Mouse (Mus musculus): ENCODE measurements at regions not wholly inside any gene's neighbourhood (a gene's known extent, or its start where the extent isn't known, plus 50 kb on each side); places are given as distances from the start of the nearest gene placed in this dataset.
"Not testable (repeated sequence)": the region's sequence is repeated elsewhere in the genome, so short reads cannot be mapped to it uniquely, and the experiment has no call there.

DNA sequence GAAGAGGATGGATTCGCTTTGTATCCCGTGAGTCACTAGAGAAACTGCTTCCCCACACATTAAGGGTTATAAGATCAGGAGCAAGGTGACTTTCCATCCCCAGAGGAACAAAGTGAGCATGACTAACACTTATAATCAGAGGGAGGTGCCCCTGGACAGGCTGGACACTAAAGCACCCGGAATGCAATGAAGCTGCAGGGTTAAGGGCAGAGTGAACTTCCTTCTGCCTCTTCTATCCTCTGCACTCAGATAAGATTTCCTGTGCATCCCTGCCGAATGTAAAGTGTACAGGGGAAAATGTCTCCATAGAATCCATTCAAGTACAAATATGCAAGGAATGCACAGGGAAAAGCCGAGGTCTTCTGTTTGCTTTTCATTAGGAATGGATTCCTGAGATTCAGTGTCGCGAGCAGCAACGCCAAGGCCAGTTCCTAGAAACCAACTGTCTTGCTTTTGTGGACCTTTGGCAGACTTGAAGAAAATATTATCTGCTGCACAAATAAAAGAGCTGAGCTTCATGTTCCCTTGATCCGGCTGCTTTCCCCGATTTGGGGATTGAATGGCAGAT lies 58.5 kb upstream of the Fbxl7 start:
- DNase-seq (ENCODE audit: low read depth, low spot score): no peak

GRCm38 (mm10) chr15:26958980-26959379 lies 63.6 kb upstream of the Fbxl7 start:
- no peak for DNase-seq (ENCODE audit: low read depth, low spot score)

DNA sequence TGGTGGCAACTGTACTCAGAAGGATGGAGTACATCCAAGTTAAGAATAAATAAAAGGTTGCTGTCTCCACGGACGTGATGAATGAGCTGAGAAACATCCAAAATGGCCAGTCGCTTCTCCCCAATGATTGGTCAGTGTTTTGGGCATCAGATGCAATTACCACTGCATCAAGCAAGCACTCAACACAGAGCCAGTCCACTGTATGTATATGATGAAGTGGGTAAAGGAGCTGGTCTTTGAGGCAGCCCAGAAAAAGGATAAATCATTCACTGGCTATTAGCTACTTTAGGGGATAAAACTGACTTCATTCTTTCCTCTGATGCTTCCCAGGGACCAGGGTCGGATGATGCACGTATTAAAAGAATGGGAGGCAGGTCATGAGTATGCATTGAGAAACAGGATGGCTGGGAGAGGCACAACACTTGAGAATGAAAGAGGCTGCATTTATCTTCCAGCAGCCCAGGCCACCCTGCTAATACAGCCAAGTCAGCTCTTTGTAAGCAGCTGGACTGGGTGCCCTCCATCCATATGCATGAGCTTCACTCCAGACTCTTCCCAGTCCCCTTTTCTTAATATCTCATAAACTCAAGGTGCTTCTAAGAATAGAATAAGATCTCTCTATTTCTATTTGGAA lies 73.1 kb upstream of the Fbxl7 start:
- no peak for DNase-seq (ENCODE audit: low read depth, low spot score)

- no peak for DNase-seq (ENCODE audit: low read depth, low spot score)
These were observed 75.4 kb upstream of the Fbxl7 start for GRCm38 (mm10) chr15:26970770-26971169.

GRCm38 (mm10) chr15:26993054-26993453 lies 97.7 kb upstream of the Fbxl7 start:
- no peak for DNase-seq (ENCODE audit: low read depth, low spot score)

GRCm38 (mm10) chr15:27009069-27009468 lies 113.7 kb upstream of the Fbxl7 start:
- no peak for DNase-seq (ENCODE audit: low read depth, low spot score)

- no peak for DNase-seq (ENCODE audit: low read depth, low spot score)
These were observed 118.7 kb upstream of the Fbxl7 start for GRCm38 (mm10) chr15:27013906-27014658.

GRCm38 (mm10) chr15:27014659-27014974 lies 119.2 kb upstream of the Fbxl7 start:
- no peak for DNase-seq (ENCODE audit: low read depth, low spot score)

- no peak for DNase-seq (ENCODE audit: low read depth, low spot score)
These were observed 125.1 kb upstream of the Fbxl7 start for GRCm38 (mm10) chr15:27020471-27020870.

- DNase-seq (ENCODE audit: low read depth, low spot score): peak; percentile 52
These were observed 137.9 kb upstream of the Fbxl7 start for GRCm38 (mm10) chr15:27033261-27033660.

- DNase-seq (ENCODE audit: low read depth, low spot score): no peak
These were observed 148.4 kb upstream of the Fbxl7 start for GRCm38 (mm10) chr15:27043788-27044187.

GRCm38 (mm10) chr15:27050673-27051072 lies 155.3 kb upstream of the Fbxl7 start:
- DNase-seq (ENCODE audit: low read depth, low spot score): no peak

- no peak for DNase-seq (ENCODE audit: low read depth, low spot score)
These were observed 168.1 kb upstream of the Fbxl7 start for GRCm38 (mm10) chr15:27063456-27063855.

- no peak for DNase-seq (ENCODE audit: low read depth, low spot score)
These were observed 168.6 kb upstream of the Fbxl7 start for GRCm38 (mm10) chr15:27063971-27064370.

DNA sequence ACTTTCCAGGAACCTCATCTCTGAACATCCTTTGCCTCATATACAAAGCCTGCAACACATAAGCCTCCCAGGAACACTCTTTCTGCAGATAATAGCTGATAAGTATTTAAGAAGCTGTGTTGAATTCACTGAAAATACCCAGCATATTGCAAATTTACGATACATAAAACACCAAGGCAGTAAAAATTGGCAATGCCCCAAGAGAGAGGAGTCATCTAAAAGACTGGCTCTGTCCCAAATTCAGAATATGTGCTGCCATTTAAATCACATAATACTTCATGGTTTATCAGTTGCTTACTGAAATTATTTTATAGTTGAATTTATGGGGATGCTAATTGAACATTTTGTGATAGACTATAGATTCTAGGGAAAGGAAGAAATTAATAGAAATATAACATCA lies 172.3 kb upstream of the Fbxl7 start:
- no peak for DNase-seq (ENCODE audit: low read depth, low spot score)

- no peak for DNase-seq (ENCODE audit: low read depth, low spot score)
These were observed 182.5 kb upstream of the Fbxl7 start for GRCm38 (mm10) chr15:27077926-27078325.

- no peak for DNase-seq (ENCODE audit: low read depth, low spot score)
These were observed 187.4 kb upstream of the Fbxl7 start for GRCm38 (mm10) chr15:27082826-27083225.

DNA sequence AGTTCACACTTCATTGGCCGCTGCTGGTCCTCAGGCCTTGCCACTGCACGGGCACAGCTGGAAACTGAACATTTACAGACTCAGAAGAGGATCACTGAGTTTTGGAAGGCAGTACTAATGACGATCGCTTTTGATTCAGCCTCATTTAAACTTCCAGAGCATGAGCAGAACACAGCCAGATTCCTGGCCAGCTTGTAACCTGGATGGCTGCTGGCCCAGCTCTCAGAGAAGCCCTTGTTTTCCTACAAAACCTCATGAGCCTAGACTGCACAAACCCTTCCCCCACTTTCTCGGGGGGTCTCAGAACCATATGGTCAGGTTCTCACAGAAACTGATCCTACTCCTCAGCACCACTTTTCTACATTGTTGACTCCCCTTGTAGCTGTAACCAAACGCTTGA lies 188.2 kb upstream of the Fbxl7 start:
- no peak for DNase-seq (ENCODE audit: low read depth, low spot score)

GRCm38 (mm10) chr15:27089155-27089554 lies 193.8 kb upstream of the Fbxl7 start:
- DNase-seq (ENCODE audit: low read depth, low spot score): no peak

- DNase-seq (ENCODE audit: low read depth, low spot score): no peak
These were observed 198.7 kb upstream of the Fbxl7 start for GRCm38 (mm10) chr15:27094102-27094501.

GRCm38 (mm10) chr15:27095231-27095630 lies 199.9 kb upstream of the Fbxl7 start:
- no peak for DNase-seq (ENCODE audit: low read depth, low spot score)

DNA sequence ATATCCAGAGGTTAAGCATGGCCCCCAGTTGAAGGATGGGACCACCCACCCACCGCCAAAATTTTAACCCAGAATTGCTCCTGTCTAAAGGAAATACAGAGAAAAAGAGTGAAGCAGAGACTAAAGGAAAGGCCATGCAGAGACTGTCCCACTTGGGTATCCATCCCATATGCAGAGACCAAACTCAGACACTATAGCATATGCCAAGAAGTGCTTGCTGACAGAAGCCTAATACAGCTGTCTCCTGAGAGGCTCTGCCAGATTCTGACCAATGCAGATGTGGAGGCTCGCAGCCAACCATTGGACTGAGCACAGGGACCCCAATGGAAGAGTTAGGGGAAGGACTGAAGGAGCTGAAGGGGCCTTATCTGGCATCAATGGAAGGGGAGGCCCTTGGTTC lies 206.2 kb upstream of the Fbxl7 start:
- DNase-seq (ENCODE audit: low read depth, low spot score): not testable (repeated sequence)

GRCm38 (mm10) chr15:27109130-27109529 lies 213.8 kb upstream of the Fbxl7 start:
- no peak for DNase-seq (ENCODE audit: low read depth, low spot score)

Measured in forelimb bud, embryonic 11.5 days (tissue).